Mouse (Mus musculus) lung, adult 18-20 months (tissue): Measurements from ENCODE around the gene Ptgdr.
A peak's percentile ranks its signal among the peaks of the same experiment; 100 is the strongest.
"Not testable (repeated sequence)": the region's sequence is repeated elsewhere in the genome, so short reads cannot be mapped to it uniquely, and the experiment has no call there.

Source experiments
- DNase-seq, 2 experiments: peaks; one replicate each; pipeline ENCODE4 v3.0.0; 2022; ENCODE audit warnings: mixed read lengths in 2 of 2

Gene Ptgdr

GRCm38 (mm10) chr14:44858868-44859613, at the start of gene Ptgdr:
Ptgdr (minus strand) TSS chr14:44859375.
- DNase-seq = no peak

GRCm38 (mm10) chr14:44907774-44908173, 48.6 kb upstream of the Ptgdr start:
- no peak for DNase-seq

GRCm38 (mm10) chr14:44904199-44904598, 45.0 kb upstream of the Ptgdr start:
- DNase-seq = no peak

GRCm38 (mm10) chr14:44901735-44902134, 42.6 kb upstream of the Ptgdr start:
- DNase-seq = not testable (repeated sequence)

GRCm38 (mm10) chr14:44891387-44892132, 32.4 kb upstream of the Ptgdr start:
- no peak for DNase-seq

- peak; percentile 28 to 47 for DNase-seq
Observed at GRCm38 (mm10) chr14:44869686-44870085, 10.5 kb upstream of the Ptgdr start.

GRCm38 (mm10) chr14:44865661-44866060, 6.5 kb upstream of the Ptgdr start:
- peak; percentile 37 to 56 for DNase-seq

GRCm38 (mm10) chr14:44863086-44863485, 3.9 kb upstream of the Ptgdr start:
- DNase-seq = no peak

GRCm38 (mm10) chr14:44861161-44861560, 2.0 kb upstream of the Ptgdr start:
- DNase-seq = no peak

- DNase-seq = no peak
Observed at GRCm38 (mm10) chr14:44858372-44858771, 803 bp downstream of the Ptgdr start.

GRCm38 (mm10) chr14:44850637-44851036, 8.5 kb downstream of the Ptgdr start:
- DNase-seq = not testable (repeated sequence)

GRCm38 (mm10) chr14:44847740-44848139, 11.4 kb downstream of the Ptgdr start:
- no peak for DNase-seq

- no peak for DNase-seq
Observed at GRCm38 (mm10) chr14:44846558-44847263, 12.5 kb downstream of the Ptgdr start.

GRCm38 (mm10) chr14:44843768-44844755, 15.1 kb downstream of the Ptgdr start:
- DNase-seq = no peak

- no peak for DNase-seq
Observed at GRCm38 (mm10) chr14:44838685-44839084, 20.5 kb downstream of the Ptgdr start.

GRCm38 (mm10) chr14:44835132-44835531, 24.0 kb downstream of the Ptgdr start:
- no peak for DNase-seq

GRCm38 (mm10) chr14:44834134-44834533, 25.0 kb downstream of the Ptgdr start:
- DNase-seq = not testable (repeated sequence)

GRCm38 (mm10) chr14:44833096-44833495, 26.1 kb downstream of the Ptgdr start:
- not testable (repeated sequence) for DNase-seq

- DNase-seq = no peak
Observed at GRCm38 (mm10) chr14:44827736-44828135, 31.4 kb downstream of the Ptgdr start.

- DNase-seq = no peak
Observed at GRCm38 (mm10) chr14:44821177-44822057, 37.8 kb downstream of the Ptgdr start.

- not testable (repeated sequence) for DNase-seq
Observed at GRCm38 (mm10) chr14:44813152-44813551, 46.0 kb downstream of the Ptgdr start.
